Mouse (Mus musculus): Measurements from ENCODE around the gene Dlgap4. TPM values are rescaled to one million over a fixed set of nuclear protein-coding genes. Genes with fewer than 3 reads are reported as not detected.

The Dlgap4 gene
- total and polyA plus RNA-seq, 3 experiments = 10.4 to 39.6 TPM; not detected in 1

- Histone ChIP-seq H3K27ac (ENCODE audit: control insufficient read depth, low read depth, low read length) (no peak overlapping the region), H3K9ac (ENCODE audit: control insufficient read depth, low read depth, low read length, poor library complexity, severe bottlenecking) (no peak overlapping the region), H3K9me3 (replicated peaks; ENCODE audit: insufficient read depth, low read length) (no peaks in the 10 kb centered on the region), H3K79me2 (ENCODE audit: control insufficient read depth, insufficient read depth, low read length, poor library complexity) (no peaks in the 10 kb centered on the region), H3K4me3 (ENCODE audit: control insufficient read depth in 1 of 2, insufficient read depth in 1 of 2, low read depth in 2 of 2, low read length in 2 of 2) (no peak overlapping the region), H3K4me1 (ENCODE audit: control insufficient read depth in 1 of 2, insufficient read depth in 2 of 2, low read length in 2 of 2) (peaks cover 8 to 15% of the 10 kb centered on the region in 2 experiments), H3K27me3 (ENCODE audit: control insufficient read depth in 1 of 2, insufficient read depth in 2 of 2, low read length in 2 of 2) (no peaks in the 10 kb centered on the region), H3K36me3 (ENCODE audit: control insufficient read depth in 1 of 2, insufficient read depth in 2 of 2, low read length in 2 of 2) (peaks cover 0 to 5% of the 10 kb centered on the region in 2 experiments; a peak in 1 of 4 replicates)
- no peak for DNase-seq (ENCODE audit: low read depth, low spot score)
- TF ChIP-seq POLR2AphosphoS2 (IDR thresholded peaks at IDR 0.05; ENCODE audit: low read length) (no peak), TAL1 (IDR thresholded peaks at IDR 0.05; ENCODE audit: low read length) (no peak), MAZ (IDR thresholded peaks at IDR 0.05; ENCODE audit: low read depth, low read length) (no peak), POLR2A (IDR thresholded peaks at IDR 0.05; ENCODE audit: control insufficient read depth in 1 of 2, insufficient read depth in 1 of 2, low read depth in 1 of 2, low read length in 2 of 2, poor library complexity in 1 of 2) (no peak), RCOR1 (IDR thresholded peaks at IDR 0.05; ENCODE audit: low read depth, low read length) (no peak)
These were observed 148.2 kb downstream of the Dlgap4 start for GRCm38 (mm10) chr2:156761521-156762278.

- Histone ChIP-seq H3K27ac (ENCODE audit: control insufficient read depth, low read depth, low read length) (no peak overlapping the region), H3K9me3 (replicated peaks; ENCODE audit: insufficient read depth, low read length) (no peaks in the 10 kb centered on the region), H3K4me3 (ENCODE audit: control insufficient read depth in 1 of 2, insufficient read depth in 1 of 2, low read depth in 2 of 2, low read length in 2 of 2) (no peak overlapping the region), H3K36me3 (ENCODE audit: control insufficient read depth in 1 of 2, insufficient read depth in 2 of 2, low read length in 2 of 2) (peaks cover 0 to 8% of the 10 kb centered on the region in 2 experiments; a peak in 1 of 4 replicates), H3K27me3 (ENCODE audit: control insufficient read depth in 1 of 2, insufficient read depth in 2 of 2, low read length in 2 of 2) (no peaks in the 10 kb centered on the region), H3K4me1 (ENCODE audit: control insufficient read depth in 1 of 2, insufficient read depth in 2 of 2, low read length in 2 of 2) (peaks cover 11 to 23% of the 10 kb centered on the region in 2 experiments), H3K79me2 (ENCODE audit: control insufficient read depth, insufficient read depth, low read length, poor library complexity) (no peaks in the 10 kb centered on the region), H3K9ac (ENCODE audit: control insufficient read depth, low read depth, low read length, poor library complexity, severe bottlenecking) (no peak overlapping the region)
- no peak for DNase-seq (ENCODE audit: low read depth, low spot score)
- TF ChIP-seq TBP (IDR thresholded peaks at IDR 0.05; ENCODE audit: low read depth, low read length) = no peak
- no peak for TF ChIP-seq E2F4 (IDR thresholded peaks at IDR 0.05; ENCODE audit: borderline replicate concordance, low read depth, low read length)
- no peak for TF ChIP-seq JUND (IDR thresholded peaks at IDR 0.05; ENCODE audit: low read depth, low read length)
- TF ChIP-seq UBTF (IDR thresholded peaks at IDR 0.05; ENCODE audit: borderline replicate concordance, insufficient read depth, low read depth, low read length) = no peak
- no peak for TF ChIP-seq TAL1 (IDR thresholded peaks at IDR 0.05; ENCODE audit: low read length)
- no peak for TF ChIP-seq SIN3A (IDR thresholded peaks at IDR 0.05; ENCODE audit: low read length)
- no peak for TF ChIP-seq POLR2AphosphoS2 (IDR thresholded peaks at IDR 0.05; ENCODE audit: low read length)
- TF ChIP-seq GABPA (IDR thresholded peaks at IDR 0.05; ENCODE audit: low read depth, low read length) = no peak
These were observed 149.0 kb downstream of the Dlgap4 start for GRCm38 (mm10) chr2:156762499-156762898.

- Histone ChIP-seq H3K27ac (ENCODE audit: control insufficient read depth, low read depth, low read length) (no peak overlapping the region), H3K27me3 (ENCODE audit: control insufficient read depth in 1 of 2, insufficient read depth in 2 of 2, low read length in 2 of 2) (no peaks in the 10 kb centered on the region), H3K36me3 (ENCODE audit: control insufficient read depth in 1 of 2, insufficient read depth in 2 of 2, low read length in 2 of 2) (peaks cover 0 to 8% of the 10 kb centered on the region in 2 experiments; a peak in 2 of 4 replicates), H3K4me1 (ENCODE audit: control insufficient read depth in 1 of 2, insufficient read depth in 2 of 2, low read length in 2 of 2) (peaks cover 11 to 26% of the 10 kb centered on the region in 2 experiments), H3K9me3 (replicated peaks; ENCODE audit: insufficient read depth, low read length) (no peaks in the 10 kb centered on the region), H3K9ac (ENCODE audit: control insufficient read depth, low read depth, low read length, poor library complexity, severe bottlenecking) (no peak overlapping the region), H3K4me3 (ENCODE audit: control insufficient read depth in 1 of 2, insufficient read depth in 1 of 2, low read depth in 2 of 2, low read length in 2 of 2) (no peak overlapping the region), H3K79me2 (ENCODE audit: control insufficient read depth, insufficient read depth, low read length, poor library complexity) (no peaks in the 10 kb centered on the region)
- no peak for DNase-seq (ENCODE audit: low read depth, low spot score)
- TF ChIP-seq CHD2 (IDR thresholded peaks at IDR 0.05; ENCODE audit: low read length) (no peak), MAFK (IDR thresholded peaks at IDR 0.05; ENCODE audit: borderline replicate concordance, low read depth, low read length) (no peak), MYB (IDR thresholded peaks at IDR 0.05; ENCODE audit: low read depth, low read length) (no peak), CTCF (IDR thresholded peaks at IDR 0.05 in 2 of 3, conservative IDR thresholded peaks at IDR 0.05 in 1 of 3; ENCODE audit: control insufficient read depth in 1 of 3, insufficient read depth in 1 of 3, low read depth in 2 of 3, low read length in 3 of 3, poor library complexity in 1 of 3, severe bottlenecking in 1 of 3) (no peak), POLR2AphosphoS5 (IDR thresholded peaks at IDR 0.05; ENCODE audit: borderline replicate concordance, low read depth, low read length) (no peak), CHD1 (IDR thresholded peaks at IDR 0.05; ENCODE audit: low read depth, low read length) (no peak), ZKSCAN1 (IDR thresholded peaks at IDR 0.05; ENCODE audit: low read depth, low read length) (no peak), EP300 (IDR thresholded peaks at IDR 0.05; ENCODE audit: low read depth in 1 of 2, low read length in 2 of 2) (no peak), POLR2A (IDR thresholded peaks at IDR 0.05; ENCODE audit: control insufficient read depth in 1 of 2, insufficient read depth in 1 of 2, low read depth in 1 of 2, low read length in 2 of 2, poor library complexity in 1 of 2) (no peak), NELFE (IDR thresholded peaks at IDR 0.05; ENCODE audit: low read depth, low read length) (no peak)
These were observed 149.6 kb downstream of the Dlgap4 start for GRCm38 (mm10) chr2:156763101-156763500.
